Mouse (Mus musculus) cerebellum, adult 11-12 months (tissue): ENCODE data around the gene Lsm2.
"Not testable (repeated sequence)": the region's sequence is repeated elsewhere in the genome, so short reads cannot be mapped to it uniquely, and the experiment has no call there.

Experiments used
- DNase-seq: peaks from one replicate; pipeline ENCODE4 v3.0.0; 2022

Lsm2 gene

GRCm38 (mm10) chr17:35033703-35034102, 52.0 kb downstream of the Lsm2 start:
- DNase-seq, result not testable (repeated sequence)

GRCm38 (mm10) chr17:35034896-35035295, 53.2 kb downstream of the Lsm2 start:
- DNase-seq, result no peak
